Mouse (Mus musculus) cortical plate, adult 2 months (tissue): ENCODE measurements at regions not wholly inside any gene's neighbourhood (a gene's known extent, or its start where the extent isn't known, plus 50 kb on each side); places are given as distances from the start of the nearest gene placed in this dataset.

ENCODE experiments used
- CTCF ChIP-seq: fragments of 200-500 bp; IDR thresholded peaks from 2 replicates; pipeline ENCODE4 v1.5.1; 2011; ENCODE audit warnings: mild to moderate bottlenecking, control low read depth, low read length; ENCODE audit not compliant: insufficient read depth; ENCODE audit errors: extremely low read depth
- POLR2A ChIP-seq: fragments of 200-500 bp; IDR thresholded peaks from 2 replicates; pipeline ENCODE4 v1.6.1; 2011; ENCODE audit warnings: mild to moderate bottlenecking, low read length, control low read depth; ENCODE audit not compliant: insufficient read depth; ENCODE audit errors: extremely low read depth

GRCm38 (mm10) chr13:37533851-37534250 lies 188.8 kb downstream of the Ly86 start:
- TF ChIP-seq POLR2A (no peak), CTCF (no peak)
